Mouse (Mus musculus) kidney, adult 2 months (tissue): Measurements from ENCODE around the gene Cyp21a1.

ENCODE experiments used
- CTCF ChIP-seq: fragments of 200-500 bp; conservative IDR thresholded peaks from 2 replicates; pipeline ENCODE4 v1.5.1; 2011; ENCODE audit warnings: low read depth, mild to moderate bottlenecking, control low read depth, low read length, moderate library complexity, mixed read lengths; ENCODE audit not compliant: insufficient read depth, insufficient read length
- POLR2A ChIP-seq: fragments of 200-500 bp; IDR thresholded peaks from one replicate; pipeline ENCODE4 v1.6.1; 2011; ENCODE audit warnings: low read depth, low read length, control low read depth

- TF ChIP-seq CTCF = no peak
- TF ChIP-seq POLR2A = no peak
Measured at GRCm38 (mm10) chr17:34761471-34761870, 42.9 kb downstream of the Cyp21a1 start.
